Mouse (Mus musculus): ENCODE results near the gene Gpr141.

- TF ChIP-seq CTCF (IDR thresholded peaks at IDR 0.05; ENCODE audit: borderline replicate concordance, control insufficient read depth, extremely low read depth, insufficient read depth, low read length, poor library complexity), result no peak
- TF ChIP-seq POLR2A (IDR thresholded peaks at IDR 0.05; ENCODE audit: control insufficient read depth, extremely low read depth, insufficient read depth, low read length, poor library complexity), result no peak
These were observed 4.1 kb downstream of the Gpr141 start for GRCm38 (mm10) chr13:19819926-19820325.

Measured in thymus, adult 2 months (tissue).